Mouse (Mus musculus) myocyte (in vitro differentiated cells): ENCODE data around the gene Fyb2.

ENCODE experiments used
- CEBPB ChIP-seq: IDR thresholded peaks from 2 replicates; pipeline ENCODE4 v1.6.1; 2011; ENCODE audit warnings: mild to moderate bottlenecking, moderate library complexity; ENCODE audit not compliant: poor library complexity, insufficient read depth, severe bottlenecking
- POLR2A ChIP-seq: IDR thresholded peaks from one replicate; pipeline ENCODE4 v1.6.1; 2011; ENCODE audit warnings: low read depth, mild to moderate bottlenecking, control low read depth, moderate library complexity; ENCODE audit not compliant: insufficient read length
- POLR2AphosphoS2 ChIP-seq: IDR thresholded peaks from one replicate; pipeline ENCODE4 v1.6.1; 2011; ENCODE audit warnings: low read depth, control low read depth; ENCODE audit not compliant: insufficient read length
- TCF12 ChIP-seq: IDR thresholded peaks from one replicate; pipeline ENCODE4 v1.6.1; 2011; ENCODE audit warnings: mild to moderate bottlenecking, control low read depth; ENCODE audit not compliant: poor library complexity, insufficient read depth, severe bottlenecking
- TCF3 ChIP-seq: IDR thresholded peaks from one replicate; pipeline ENCODE4 v1.6.1; 2011; ENCODE audit warnings: low read depth, control low read depth; ENCODE audit not compliant: insufficient read length

GRCm38 (mm10) chr4:104934997-104935396, 21.7 kb downstream of the Fyb2 start:
- TF ChIP-seq TCF12 (no peak), POLR2A (no peak), POLR2AphosphoS2 (no peak), CEBPB (no peak), TCF3 (no peak)
